Mouse (Mus musculus): Measurements from ENCODE around the gene 4930523C07Rik. TPM values are rescaled to one million over a fixed set of nuclear protein-coding genes. Genes with fewer than 3 reads are reported as not detected.
A peak's percentile ranks its signal among the peaks of the same experiment; 100 is the strongest.

Gene 4930523C07Rik
- 35.2 and 35.6 TPM in 2 replicates for polyA plus RNA-seq (2015; fragmentation: Nextera tagmentation; extraction: Ambion mirVana)

DNA sequence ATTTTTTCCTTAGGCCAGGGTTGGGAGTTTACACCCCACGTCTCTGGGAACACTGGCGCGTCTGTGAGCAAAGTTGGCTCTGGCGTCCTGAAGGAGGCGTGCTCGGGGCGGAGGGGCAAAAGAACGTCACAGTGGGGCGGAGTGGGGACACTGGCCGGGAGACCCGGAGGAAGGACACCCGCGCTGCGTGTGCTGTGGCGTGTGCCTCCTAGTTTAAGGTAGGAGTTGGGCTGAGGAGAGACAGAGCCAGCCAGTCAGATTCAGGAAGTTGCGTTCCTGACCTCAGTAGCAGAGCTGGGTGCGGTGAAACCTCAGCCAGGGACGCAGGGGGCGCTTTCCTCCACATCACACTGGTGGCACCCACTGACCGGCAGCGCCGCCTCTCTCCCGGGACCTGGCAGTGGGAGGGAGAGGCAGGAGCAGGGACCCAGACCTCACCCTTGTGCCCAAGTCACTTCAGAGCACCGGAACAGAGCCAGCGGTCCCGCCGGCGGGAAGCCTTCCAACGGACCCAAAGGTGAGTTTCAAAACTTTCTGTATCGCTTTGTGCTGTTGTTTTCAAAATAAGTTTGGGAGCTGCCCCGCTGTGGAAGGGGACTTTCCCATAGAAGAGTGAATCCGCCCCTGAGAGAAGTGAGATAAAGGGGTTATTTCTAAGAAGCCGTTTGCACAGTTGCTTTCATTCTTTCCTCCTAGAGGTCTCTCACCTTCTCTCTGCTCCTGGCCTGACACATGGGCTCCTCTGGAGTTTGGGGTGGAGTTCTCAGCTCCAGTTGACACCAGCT, at the start of gene 4930523C07Rik:
Gene 4930523C07Rik, plus strand, starts transcription at position 146 of the 785 bp plus-strand sequence.
- Histone ChIP-seq H3K4me3 (replicated peaks; ENCODE audit: low read depth, low read length) (peak within 1 kb of the TSS; percentile 59), H3K9me3 (replicated peaks; ENCODE audit: low read length) (no peaks in the 10 kb centered on the region), H3K27me3 (ENCODE audit: insufficient read depth, low read length) (no peaks in the 10 kb centered on the region), H3K27ac (peak within 1 kb of the TSS; percentile 78), H3K9ac (ENCODE audit: low read depth, low read length) (peak within 1 kb of the TSS; percentile 51), H3K36me3 (ENCODE audit: insufficient read depth, low read length) (no peaks in the 10 kb centered on the region), H3K4me1 (replicated peaks; ENCODE audit: insufficient read depth, low read length) (no peaks in the 10 kb centered on the region), H3K4me2 (ENCODE audit: low read length) (peak within 1 kb of the TSS; percentile 78)
- WGBS: under 1% methylated on average over 33 of the region's 33 CpGs
- DNase-seq (ENCODE audit: low spot score) (peak; percentile 75), ATAC-seq (replicated peaks; ENCODE audit: low FRiP score, low read depth) (peak; percentile 75)
- TF ChIP-seq CTCF (IDR thresholded peaks at IDR 0.05; ENCODE audit: low read depth): peak; percentile 73

DNA sequence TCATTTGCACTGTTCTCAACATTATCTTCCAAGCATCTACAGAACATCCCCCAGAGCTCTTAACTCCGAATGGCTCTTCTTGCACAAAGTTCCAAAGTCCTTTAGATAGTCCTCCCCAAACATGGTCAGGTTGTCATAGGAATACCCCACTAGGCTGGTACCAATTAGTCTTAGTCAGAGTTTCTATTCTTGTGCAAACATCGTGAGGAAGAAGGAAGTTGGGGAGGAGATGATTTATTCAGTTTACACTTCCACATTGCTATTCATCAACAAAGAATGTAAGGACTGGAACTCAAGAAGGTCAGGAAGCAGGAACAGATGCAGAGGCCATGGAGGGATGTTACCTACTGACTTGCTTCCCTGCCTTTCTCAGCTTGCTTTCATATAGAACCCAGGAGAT, 46.9 kb upstream of the 4930523C07Rik start:
- Histone ChIP-seq H3K9ac (ENCODE audit: low read depth, low read length) (no peak overlapping the region), H3K4me3 (replicated peaks; ENCODE audit: low read depth, low read length) (no peak overlapping the region), H3K27ac (no peak overlapping the region), H3K4me2 (ENCODE audit: low read length) (no peak overlapping the region), H3K36me3 (ENCODE audit: insufficient read depth, low read length) (no peaks in the 10 kb centered on the region), H3K27me3 (ENCODE audit: insufficient read depth, low read length) (no peaks in the 10 kb centered on the region), H3K4me1 (replicated peaks; ENCODE audit: insufficient read depth, low read length) (no peaks in the 10 kb centered on the region), H3K9me3 (replicated peaks; ENCODE audit: low read length) (no peaks in the 10 kb centered on the region)
- ATAC-seq (replicated peaks; ENCODE audit: low FRiP score, low read depth) (no peak), DNase-seq (ENCODE audit: low spot score) (no peak)
- WGBS: 41% methylated on average over 2 of the region's 2 CpGs
- TF ChIP-seq CTCF (IDR thresholded peaks at IDR 0.05; ENCODE audit: low read depth): no peak

DNA sequence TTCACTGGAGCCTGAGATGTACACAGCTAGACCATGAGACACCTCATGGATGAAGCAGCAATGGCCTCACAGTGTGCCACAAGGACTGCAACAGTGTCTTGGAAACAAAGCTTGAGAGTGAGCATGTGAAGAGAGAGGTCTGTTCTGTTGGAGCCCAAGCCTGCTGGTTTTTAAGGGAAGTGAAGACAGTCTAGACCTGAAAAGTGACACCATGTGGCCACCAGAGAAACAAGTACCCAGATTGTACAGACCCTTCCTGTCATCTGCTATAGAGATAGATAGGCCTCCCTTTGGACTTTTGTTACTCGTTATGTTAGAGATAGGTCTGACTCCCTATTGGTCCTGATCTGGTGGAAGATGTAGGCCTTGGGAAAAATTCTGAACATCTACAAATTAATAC, 45.8 kb upstream of the 4930523C07Rik start:
- Histone ChIP-seq H3K27me3 (ENCODE audit: insufficient read depth, low read length) (no peaks in the 10 kb centered on the region), H3K27ac (no peak overlapping the region), H3K9me3 (replicated peaks; ENCODE audit: low read length) (no peaks in the 10 kb centered on the region), H3K4me3 (replicated peaks; ENCODE audit: low read depth, low read length) (no peak overlapping the region), H3K4me1 (replicated peaks; ENCODE audit: insufficient read depth, low read length) (no peaks in the 10 kb centered on the region), H3K36me3 (ENCODE audit: insufficient read depth, low read length) (no peaks in the 10 kb centered on the region), H3K4me2 (ENCODE audit: low read length) (no peak overlapping the region), H3K9ac (ENCODE audit: low read depth, low read length) (no peak overlapping the region)
- WGBS: 79% methylated on average over 1 of the region's 1 CpGs
- no peak for TF ChIP-seq CTCF (IDR thresholded peaks at IDR 0.05; ENCODE audit: low read depth)
- no peak for DNase-seq (ENCODE audit: low spot score)
- no peak for ATAC-seq (replicated peaks; ENCODE audit: low FRiP score, low read depth)

DNA sequence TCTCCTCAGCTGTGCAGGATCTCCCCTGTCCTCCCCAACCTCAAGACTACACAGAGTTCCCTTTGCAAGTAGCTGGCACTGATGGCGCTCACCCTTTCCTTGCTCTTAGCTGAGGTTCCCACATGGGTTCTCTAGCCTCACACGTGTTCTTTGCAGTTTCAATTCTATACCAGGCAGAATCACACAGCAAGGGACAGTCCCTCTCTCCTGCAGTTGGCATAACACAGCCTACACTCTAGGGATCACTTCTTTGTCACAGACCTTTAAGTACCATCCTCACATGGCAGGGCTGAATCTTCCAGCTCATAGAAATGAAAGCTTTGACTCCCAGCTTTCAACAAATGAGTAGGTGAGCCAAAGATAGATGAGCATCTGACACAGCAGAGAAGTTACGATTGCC, 45.0 kb upstream of the 4930523C07Rik start:
- no peaks in the 10 kb centered on the region for H3K4me1 ChIP-seq (replicated peaks; ENCODE audit: insufficient read depth, low read length)
- DNase-seq (ENCODE audit: low spot score): no peak
- no peak overlapping the region for H3K4me3 ChIP-seq (replicated peaks; ENCODE audit: low read depth, low read length)
- H3K36me3 ChIP-seq (ENCODE audit: insufficient read depth, low read length): no peaks in the 10 kb centered on the region
- no peak for ATAC-seq (replicated peaks; ENCODE audit: low FRiP score, low read depth)
- 74% methylated on average over 3 of the region's 3 CpGs for WGBS
- no peaks in the 10 kb centered on the region for H3K9me3 ChIP-seq (replicated peaks; ENCODE audit: low read length)
- TF ChIP-seq CTCF (IDR thresholded peaks at IDR 0.05; ENCODE audit: low read depth): no peak
- H3K27me3 ChIP-seq (ENCODE audit: insufficient read depth, low read length): no peaks in the 10 kb centered on the region
- no peak overlapping the region for H3K4me2 ChIP-seq (ENCODE audit: low read length)
- no peak overlapping the region for H3K9ac ChIP-seq (ENCODE audit: low read depth, low read length)
- no peak overlapping the region for H3K27ac ChIP-seq

DNA sequence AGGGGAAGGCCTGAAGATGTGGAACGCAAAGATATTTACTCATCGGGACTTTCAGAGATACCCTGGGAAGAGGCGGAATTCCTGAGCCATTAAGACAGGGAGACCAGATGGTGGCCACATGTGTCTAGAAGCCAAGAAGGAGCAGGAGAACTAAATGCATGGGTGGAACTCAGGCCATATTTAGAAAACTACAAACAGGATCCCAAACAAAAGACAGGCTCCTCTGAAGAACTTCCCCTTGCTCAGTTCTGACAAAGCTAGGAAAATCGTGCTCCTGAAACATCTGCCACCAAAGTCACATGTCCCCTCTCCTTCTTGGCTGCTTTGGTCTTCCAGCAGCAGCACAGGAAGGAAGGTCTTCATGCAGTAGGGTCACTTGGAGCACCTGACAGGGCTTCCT, 38.9 kb upstream of the 4930523C07Rik start:
- Histone ChIP-seq H3K9me3 (replicated peaks; ENCODE audit: low read length) (no peaks in the 10 kb centered on the region), H3K4me2 (ENCODE audit: low read length) (no peak overlapping the region), H3K36me3 (ENCODE audit: insufficient read depth, low read length) (no peaks in the 10 kb centered on the region), H3K27ac (no peak overlapping the region), H3K9ac (ENCODE audit: low read depth, low read length) (no peak overlapping the region), H3K4me1 (replicated peaks; ENCODE audit: insufficient read depth, low read length) (no peaks in the 10 kb centered on the region), H3K4me3 (replicated peaks; ENCODE audit: low read depth, low read length) (no peak overlapping the region), H3K27me3 (ENCODE audit: insufficient read depth, low read length) (no peaks in the 10 kb centered on the region)
- WGBS: 79% methylated on average over 4 of the region's 4 CpGs
- ATAC-seq (replicated peaks; ENCODE audit: low FRiP score, low read depth): no peak
- no peak for DNase-seq (ENCODE audit: low spot score)
- no peak for TF ChIP-seq CTCF (IDR thresholded peaks at IDR 0.05; ENCODE audit: low read depth)

DNA sequence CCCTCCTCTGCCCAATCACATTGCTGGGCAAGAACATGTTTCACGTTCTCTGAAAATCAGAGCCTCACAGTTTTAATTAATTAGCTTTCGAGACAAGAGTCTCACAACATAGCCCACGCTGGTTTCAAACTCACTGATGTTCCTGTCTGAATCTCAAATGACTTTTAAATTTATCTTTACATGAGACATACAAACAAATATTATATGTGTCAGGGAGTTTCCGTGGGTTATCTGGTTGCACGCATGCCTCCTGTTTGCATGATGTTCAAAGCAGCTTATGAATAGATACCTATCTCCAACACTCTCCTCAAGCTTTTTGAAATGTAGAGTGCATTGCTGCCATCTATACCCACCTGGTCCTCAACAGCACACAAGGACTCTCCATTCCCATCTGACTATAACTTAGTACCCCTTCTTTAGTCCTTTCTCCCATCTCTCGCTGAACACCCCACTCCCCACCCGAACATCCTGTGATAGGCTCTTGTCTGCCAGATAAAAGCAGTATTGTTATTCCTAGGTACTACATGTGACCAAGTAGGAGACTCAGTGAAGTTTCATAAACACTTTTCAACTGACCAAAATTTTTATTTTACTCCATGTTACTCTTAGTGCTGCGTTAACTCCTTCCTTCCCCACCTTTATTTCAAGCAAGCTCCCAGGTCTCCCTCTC, 37.1 kb upstream of the 4930523C07Rik start:
- no peak overlapping the region for H3K9ac ChIP-seq (ENCODE audit: low read depth, low read length)

More for the DNA sequence above, 37.1 kb upstream of the 4930523C07Rik start:
- H3K27ac ChIP-seq: no peak overlapping the region
- no peak overlapping the region for H3K4me3 ChIP-seq (replicated peaks; ENCODE audit: low read depth, low read length)
- H3K27me3 ChIP-seq (ENCODE audit: insufficient read depth, low read length): no peaks in the 10 kb centered on the region
- no peak for TF ChIP-seq CTCF (IDR thresholded peaks at IDR 0.05; ENCODE audit: low read depth)
- no peaks in the 10 kb centered on the region for H3K4me1 ChIP-seq (replicated peaks; ENCODE audit: insufficient read depth, low read length)
- no peak for ATAC-seq (replicated peaks; ENCODE audit: low FRiP score, low read depth)
- H3K36me3 ChIP-seq (ENCODE audit: insufficient read depth, low read length): no peaks in the 10 kb centered on the region
- DNase-seq (ENCODE audit: low spot score): no peak
- H3K4me2 ChIP-seq (ENCODE audit: low read length): no peak overlapping the region
- WGBS: 92% methylated on average over 8 of the region's 8 CpGs
- H3K9me3 ChIP-seq (replicated peaks; ENCODE audit: low read length): no peaks in the 10 kb centered on the region

Measured in kidney, postnatal 0 days (tissue).